Mouse (Mus musculus): Measurements from ENCODE around the gene Sema6d.

GRCm38 (mm10) chr2:124522426-124522825, 432.7 kb downstream of the Sema6d start:
- TF ChIP-seq EP300 (IDR thresholded peaks at IDR 0.05; ENCODE audit: low read depth) (no peak), CTCF (IDR thresholded peaks at IDR 0.05; ENCODE audit: low read depth) (no peak)

All from liver, postnatal 0 days (tissue).